Mouse (Mus musculus) ovary, adult 18-20 months (tissue): ENCODE measurements at regions not wholly inside any gene's neighbourhood (a gene's known extent, or its start where the extent isn't known, plus 50 kb on each side); places are given as distances from the start of the nearest gene placed in this dataset.
"Not testable (repeated sequence)": the region's sequence is repeated elsewhere in the genome, so short reads cannot be mapped to it uniquely, and the experiment has no call there.

ENCODE experiments used
- DNase-seq: peaks from one replicate; pipeline ENCODE4 v3.0.0; 2022; ENCODE audit warnings: low spot score, mixed read lengths

DNA sequence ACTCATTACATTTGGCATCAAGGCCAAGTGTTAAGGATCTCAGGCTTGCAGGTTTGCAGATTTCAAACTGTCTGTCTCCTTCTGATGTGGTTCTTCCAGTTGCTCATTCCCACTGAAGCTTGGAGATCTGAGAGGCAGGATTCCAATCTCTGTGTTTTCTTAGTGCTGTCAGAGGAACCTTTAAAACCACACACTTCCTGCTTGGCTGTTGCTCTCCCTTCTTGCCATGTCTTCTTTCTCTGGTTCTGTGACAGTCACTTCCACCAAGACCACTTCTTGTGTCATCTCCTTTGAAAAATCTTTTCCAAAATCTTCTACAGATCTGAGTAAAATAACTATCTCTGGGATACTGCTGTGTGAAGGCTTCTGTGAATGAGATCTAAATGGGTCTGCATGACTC, 117.3 kb downstream of the Gm5426 start:
- DNase-seq, result no peak

DNA sequence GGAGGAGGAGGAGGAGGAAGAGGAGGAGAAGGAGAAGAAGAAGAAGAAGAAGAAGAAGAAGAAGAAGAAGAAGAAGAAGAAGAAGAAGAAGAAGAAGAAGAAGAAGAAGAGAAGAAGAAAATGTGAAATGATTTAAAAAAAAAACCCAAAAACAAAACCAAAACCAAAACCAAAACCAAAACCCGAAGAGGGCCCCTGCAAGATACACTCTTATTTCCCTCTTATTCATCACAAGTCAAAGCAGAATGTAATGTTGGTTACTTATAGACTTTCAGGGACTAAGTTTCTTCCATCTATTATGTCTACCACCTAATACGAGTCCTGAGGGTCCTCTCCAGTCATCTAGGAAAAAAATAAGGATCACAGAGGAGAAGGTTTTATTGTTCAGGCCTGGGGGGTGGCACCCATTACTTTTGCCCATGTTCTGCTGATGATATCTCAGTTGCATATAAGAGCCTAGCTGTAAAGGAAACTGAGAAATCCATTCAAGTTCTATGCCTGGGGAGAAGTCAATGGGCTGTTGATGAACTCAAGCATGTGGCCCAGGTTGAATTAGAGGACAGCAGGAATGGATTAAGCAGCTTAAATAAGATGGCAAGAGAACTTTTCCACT, 118.0 kb downstream of the Gm5426 start:
- no peak for DNase-seq

GRCm38 (mm10) chr10:96257935-96258334, 121.5 kb downstream of the Gm5426 start:
- DNase-seq, result no peak

GRCm38 (mm10) chr10:96259242-96259641, 122.8 kb downstream of the Gm5426 start:
- DNase-seq, result no peak

DNA sequence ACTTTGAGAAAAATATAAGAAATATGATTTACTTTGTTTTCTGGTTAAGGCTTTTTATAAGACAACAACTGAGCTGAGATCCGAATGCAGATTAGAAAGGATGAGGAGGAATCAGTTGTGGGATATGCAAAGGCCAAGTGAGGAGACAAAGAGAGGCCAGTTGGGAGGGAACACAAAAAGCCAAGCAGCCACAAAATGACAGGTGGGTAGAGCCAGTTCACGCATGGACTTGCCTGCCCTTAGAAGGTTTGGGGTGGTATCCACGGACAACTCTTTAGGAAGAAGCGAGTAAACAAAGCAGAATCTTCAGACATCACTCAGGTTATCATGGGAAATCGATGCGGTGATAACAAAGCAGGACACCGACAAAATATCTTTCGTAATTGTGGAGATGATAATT, 123.2 kb downstream of the Gm5426 start:
- no peak for DNase-seq

DNA sequence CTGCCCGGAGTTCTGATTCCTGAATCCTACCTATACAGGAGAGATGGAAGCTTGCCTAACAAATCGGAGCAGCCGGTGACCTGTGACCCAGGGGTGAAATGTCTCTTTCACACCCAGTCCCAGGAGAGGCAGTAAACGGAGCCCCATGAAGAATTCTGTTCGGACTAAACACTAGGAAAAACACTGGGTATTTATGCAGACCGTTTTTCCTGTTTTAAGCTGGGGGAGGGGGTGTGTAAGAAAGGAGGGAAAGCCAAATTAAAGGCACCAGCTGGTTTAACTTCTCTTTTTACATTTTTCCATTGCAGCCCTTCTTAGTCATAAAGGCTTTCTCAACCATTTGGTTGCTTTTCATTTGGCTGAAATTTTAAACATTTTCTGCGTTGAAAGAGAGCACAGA, 127.1 kb downstream of the Gm5426 start:
- no peak for DNase-seq

GRCm38 (mm10) chr10:96264433-96264832, 128.0 kb downstream of the Gm5426 start:
- peak; percentile 6 for DNase-seq

GRCm38 (mm10) chr10:96264866-96265265, 128.5 kb downstream of the Gm5426 start:
- DNase-seq, result no peak

- no peak for DNase-seq
These were observed 129.8 kb downstream of the Gm5426 start for GRCm38 (mm10) chr10:96266100-96266735.

DNA sequence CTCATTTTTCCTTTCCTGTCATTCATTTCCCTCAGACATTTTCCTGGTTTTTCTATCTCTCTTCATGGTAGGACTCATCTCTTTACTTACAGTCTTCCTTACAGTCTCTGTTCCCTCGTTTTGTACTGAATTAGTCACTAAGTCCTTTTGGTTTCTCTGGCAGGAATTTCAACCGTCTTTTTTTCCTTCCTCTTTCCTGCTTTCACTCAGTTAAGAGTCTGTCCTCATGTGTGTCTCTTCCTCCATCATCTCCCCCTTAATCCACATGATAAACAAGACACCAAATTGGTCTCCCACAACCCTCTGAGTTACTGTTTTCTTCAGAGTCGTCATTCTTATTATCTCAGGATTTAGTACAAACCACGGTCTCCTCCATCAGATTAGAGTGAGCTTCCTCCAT, 131.2 kb downstream of the Gm5426 start:
- no peak for DNase-seq

DNA sequence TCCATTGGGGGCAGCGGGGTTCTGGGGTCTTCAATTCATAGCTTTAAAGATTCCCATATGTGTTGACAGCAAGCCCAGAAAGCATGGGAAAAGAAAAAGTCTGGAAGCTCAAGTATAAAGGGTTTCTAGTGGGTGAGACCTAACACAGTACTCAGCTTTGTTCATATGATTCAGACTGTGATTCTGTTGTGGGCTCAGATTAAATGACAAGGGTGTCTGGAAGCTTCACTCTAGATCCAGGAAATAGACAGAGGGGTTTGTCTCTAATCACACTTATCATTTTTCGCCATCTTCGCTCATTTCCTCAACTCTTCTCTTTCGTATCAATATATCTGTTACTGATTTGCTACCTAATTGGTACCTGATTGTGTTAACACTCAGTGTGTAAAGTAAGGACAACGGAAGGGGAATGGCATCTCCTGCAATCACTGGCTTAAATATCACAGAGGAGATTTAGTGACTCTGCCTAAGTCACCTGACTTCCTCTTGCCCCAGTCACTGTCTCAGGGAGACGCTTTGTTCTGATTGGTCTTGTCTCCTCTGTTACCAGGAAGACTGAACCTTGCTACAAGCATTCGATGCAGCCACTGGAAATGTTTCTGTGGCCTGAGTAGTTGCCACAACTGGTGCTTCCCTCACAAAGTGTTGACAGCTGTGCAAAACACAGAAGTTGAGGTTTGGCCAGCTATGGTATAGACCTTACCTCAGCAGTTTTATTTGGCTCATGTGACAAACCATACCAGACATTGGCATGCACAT, 137.4 kb downstream of the Gm5426 start:
- DNase-seq, result no peak

DNA sequence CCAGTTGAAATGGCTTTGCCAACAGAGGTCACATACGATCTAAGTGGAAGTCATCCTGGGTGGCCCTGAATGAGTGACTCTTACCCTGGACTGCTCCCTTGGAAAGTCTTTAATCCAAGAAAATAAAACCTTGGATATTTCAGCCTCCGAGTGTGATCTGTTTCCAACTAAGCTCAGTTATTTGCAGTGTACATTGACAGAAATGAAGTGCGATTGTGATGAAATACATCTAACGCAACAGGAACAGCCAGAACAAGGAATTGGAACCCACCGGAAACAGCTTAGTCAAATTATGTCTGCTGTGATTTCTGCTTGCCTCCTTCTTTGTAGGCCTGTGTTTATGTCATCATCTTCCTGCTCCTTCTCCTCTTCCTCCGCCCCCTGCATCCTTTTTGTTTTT, 143.7 kb downstream of the Gm5426 start:
- no peak for DNase-seq

DNA sequence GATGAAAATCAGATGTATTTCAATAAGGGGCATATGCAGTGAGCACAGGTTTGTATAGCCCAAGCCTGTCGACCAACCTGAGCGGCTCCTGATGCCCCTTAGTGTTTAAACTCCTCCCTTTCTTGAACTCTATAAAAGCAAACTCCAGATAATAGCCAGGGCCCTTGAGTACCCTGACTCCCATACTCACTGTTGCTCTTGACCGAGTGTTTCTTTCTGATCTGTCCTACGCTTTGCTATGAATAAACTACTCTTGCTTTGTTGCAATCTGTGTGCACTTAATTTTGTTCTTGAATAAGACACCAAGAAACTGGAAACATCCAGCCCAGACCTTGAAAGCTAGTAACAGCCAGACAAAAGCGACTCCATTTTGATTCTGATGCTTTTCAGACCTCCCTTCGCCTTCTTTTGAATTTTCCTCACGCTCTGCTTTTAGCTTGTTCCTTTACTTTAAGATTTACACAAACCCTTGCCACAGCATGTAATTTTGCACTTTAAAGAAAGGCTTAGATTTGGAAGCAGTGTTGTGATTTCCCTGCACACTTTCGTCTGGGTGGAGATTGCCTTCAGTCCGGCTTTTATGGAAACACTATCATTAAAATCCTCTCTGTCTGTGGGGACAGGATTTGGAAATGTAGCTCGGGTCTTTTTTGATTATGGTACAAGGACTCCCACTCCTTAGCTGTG, 149.1 kb downstream of the Gm5426 start:
- no peak for DNase-seq

DNA sequence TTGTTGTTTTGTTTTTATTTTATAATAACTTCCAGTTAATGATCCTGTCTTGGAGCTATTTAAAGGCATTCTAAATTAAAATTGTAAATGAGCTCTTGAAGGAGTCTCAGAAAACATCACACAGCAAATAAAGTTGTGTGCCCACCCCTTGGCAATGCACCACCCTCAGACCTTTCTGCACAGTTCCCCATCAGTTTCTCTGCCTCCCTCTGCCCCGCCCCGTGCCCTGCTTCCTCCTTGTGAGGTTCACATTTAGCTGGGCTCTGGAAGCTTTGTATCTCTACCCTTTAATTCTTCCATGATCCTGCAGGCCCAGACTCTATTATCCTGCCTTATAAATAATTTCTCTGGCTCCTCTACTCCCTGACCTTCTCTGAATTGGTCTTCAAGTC, 149.7 kb downstream of the Gm5426 start:
- no peak for DNase-seq

GRCm38 (mm10) chr10:96289005-96289404, 152.6 kb downstream of the Gm5426 start:
- DNase-seq, result not testable (repeated sequence)

DNA sequence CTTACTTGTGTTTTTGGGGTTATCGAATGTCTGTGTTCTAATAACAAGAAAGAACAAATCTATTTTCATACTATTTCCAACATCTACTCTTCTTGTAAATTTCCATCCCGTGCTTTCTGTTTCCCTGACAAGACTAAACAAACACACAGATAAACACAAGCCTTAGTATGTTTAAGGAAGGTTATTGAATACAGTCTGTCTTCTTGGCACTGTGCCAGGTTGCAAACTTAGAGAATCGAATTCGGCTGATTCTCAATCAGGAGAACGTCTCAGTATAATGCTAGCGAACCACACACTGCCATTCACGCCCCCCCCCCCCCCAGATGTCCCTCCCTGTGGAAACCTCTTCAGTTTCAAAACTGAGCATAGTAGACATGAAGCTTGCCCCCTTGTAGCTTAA, 157.2 kb downstream of the Gm5426 start:
- no peak for DNase-seq

DNA sequence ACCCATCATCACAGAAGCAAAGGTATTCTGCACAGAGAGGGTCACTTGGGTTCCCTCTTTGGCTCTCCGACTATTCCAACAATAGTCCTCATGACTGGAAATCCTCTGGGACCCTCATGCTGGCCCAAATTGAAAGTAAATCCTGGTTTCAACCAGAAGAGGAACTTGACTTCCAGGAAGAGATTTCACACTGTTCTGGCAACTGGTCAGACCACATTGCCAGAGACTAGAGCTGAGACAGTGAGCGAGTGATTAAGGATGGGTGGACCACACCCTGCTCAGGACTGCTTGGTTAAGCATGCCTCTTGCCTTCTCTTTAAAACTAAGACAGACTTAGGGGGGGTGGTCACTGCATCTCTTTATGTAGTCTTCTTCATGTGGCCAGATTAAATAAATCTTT, 158.3 kb downstream of the Gm5426 start:
- no peak for DNase-seq

- DNase-seq, result no peak
These were observed 161.3 kb downstream of the Gm5426 start for GRCm38 (mm10) chr10:96297658-96298057.

DNA sequence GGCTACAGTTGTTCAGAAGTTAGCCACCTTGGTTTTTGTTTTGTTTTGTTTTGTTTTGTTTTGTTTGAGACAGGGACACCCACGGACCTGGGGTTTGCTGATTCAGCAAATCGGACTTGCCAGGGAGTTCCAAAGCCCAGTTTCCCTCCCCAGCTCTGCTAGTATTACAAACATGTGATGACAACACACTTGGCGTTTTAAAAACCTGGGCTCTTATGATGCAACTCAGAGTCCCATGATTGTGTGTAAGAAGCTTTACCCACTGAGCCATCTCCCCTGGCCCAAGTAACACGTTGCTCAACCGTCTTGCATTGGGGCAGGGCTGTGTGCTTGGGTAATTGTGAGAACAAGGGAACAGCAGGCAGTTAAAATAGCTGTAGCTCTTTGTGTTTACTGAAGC, 162.2 kb downstream of the Gm5426 start:
- DNase-seq, result no peak

- no peak for DNase-seq
These were observed 169.3 kb downstream of the Gm5426 start for GRCm38 (mm10) chr10:96305701-96306100.

GRCm38 (mm10) chr10:96308713-96309445, 172.5 kb downstream of the Gm5426 start:
- DNase-seq, result no peak

DNA sequence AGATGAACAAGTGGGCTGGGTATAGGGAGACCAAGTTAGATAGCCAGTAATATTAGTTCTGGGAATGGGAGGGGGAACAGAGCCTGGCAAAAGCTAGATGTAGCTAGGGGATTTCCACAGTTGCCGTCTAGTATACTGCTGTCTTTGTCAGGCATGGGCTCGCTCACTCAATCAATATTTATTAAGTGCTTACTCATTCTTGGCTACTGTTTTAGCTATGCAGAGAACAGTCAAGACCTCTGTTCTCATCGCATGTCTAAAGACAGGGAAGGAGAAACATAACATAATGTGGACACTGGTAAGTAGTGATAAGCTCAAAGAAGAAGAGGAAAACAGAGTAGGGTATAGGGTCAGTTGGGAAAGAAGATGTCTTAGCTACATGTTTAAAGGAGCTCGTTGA, 173.4 kb downstream of the Gm5426 start:
- no peak for DNase-seq
